Mouse (Mus musculus) megakaryocyte, embryonic 14.5 days (primary cell): Measurements from ENCODE around the gene Eif4b.

Experiments used
- FLI1 ChIP-seq: IDR thresholded peaks from 2 replicates; pipeline ENCODE4 v1.6.1; 2012; ENCODE audit warnings: low read length, inconsistent platforms, mixed read lengths
- GATA1 ChIP-seq: IDR thresholded peaks from 3 replicates; pipeline ENCODE4 v1.6.1; 2012; ENCODE audit warnings: mixed read lengths, low read length, inconsistent platforms, borderline replicate concordance

DNA sequence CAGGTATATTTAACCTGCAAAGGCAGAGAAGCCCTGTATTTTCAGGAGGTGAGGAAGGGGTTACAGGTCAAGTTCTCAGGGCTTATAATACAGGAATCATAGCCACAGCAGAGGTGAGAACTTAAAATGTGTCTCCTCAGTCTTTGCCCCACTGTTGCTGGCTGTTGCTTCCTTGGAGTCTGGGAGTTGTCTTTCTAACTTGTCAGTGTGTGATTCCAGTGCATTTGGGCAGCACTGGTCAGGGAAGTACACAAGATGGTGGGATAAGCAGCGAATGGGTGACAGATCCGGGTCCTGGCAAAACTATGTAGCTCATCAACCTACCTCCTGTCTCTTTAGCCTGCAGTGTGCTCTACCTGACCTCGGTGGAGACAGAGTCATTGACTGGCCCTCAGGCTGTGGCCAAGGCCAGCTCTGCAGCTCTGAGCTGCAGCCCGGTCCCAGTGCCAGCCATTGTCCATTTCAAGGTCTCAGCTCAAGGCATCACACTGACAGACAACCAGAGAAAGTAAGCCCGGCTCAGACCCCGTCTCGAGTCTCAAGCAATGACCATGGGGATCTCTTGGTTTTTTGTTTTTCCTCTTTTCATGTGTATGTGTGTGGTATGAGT, 41.2 kb downstream of the Eif4b start:
- TF ChIP-seq GATA1 (no peak), FLI1 (no peak)
